Mouse (Mus musculus): ENCODE measurements around the gene Vhl. TPM values are rescaled to one million over a fixed set of nuclear protein-coding genes. Genes with fewer than 3 reads are reported as not detected.

Gene Vhl
- total and polyA plus RNA-seq, 2 experiments from 2014 or later = 64.9 to 86.1 TPM

DNA sequence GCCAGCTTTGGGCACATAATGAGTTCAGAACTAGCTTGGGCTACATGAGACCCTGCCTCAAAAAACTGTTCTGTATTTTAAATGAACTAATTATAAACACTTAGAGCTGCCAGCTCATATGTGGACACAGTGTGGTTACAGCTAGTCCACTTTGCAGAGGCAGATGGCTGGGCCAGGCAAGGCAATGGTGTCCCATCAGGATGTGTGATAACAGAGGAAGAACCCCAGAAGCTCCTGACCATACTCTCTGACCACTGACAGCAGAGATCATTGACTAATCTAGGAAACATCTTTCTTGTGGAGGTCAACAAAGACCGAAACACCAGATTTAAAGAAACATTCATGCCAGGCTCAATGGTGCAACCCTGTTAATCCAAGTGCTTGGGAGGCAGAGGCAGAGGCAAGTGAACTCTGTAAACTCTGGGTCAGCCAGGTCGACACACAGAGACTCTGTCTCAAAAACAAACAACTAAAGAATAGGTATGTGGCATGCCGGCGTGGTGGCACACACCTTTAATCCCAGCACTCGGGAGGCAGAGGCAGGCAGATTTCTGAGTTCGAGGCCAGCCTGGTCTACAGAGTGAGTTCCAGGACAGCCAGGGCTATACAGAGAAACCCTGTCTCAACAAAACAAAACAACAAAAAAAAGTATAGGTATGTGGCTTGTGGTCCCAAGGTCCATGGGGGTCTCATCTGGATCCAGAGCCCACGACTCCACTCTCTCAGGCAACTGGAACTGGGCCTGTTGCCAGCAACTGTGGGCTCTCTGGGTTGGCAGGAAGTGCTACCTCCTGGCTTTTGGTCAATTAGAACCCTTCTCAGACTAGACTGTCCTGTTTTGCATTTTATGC, 25.8 kb downstream of the Vhl start:
- Histone ChIP-seq H3K4me1 (ENCODE audit: insufficient read depth, low read length) (no peaks in the 10 kb centered on the region), H3K27ac (ENCODE audit: low read depth, low read length) (no peak overlapping the region), H3K4me3 (ENCODE audit: low read depth, low read length) (no peak overlapping the region), H3K36me3 (ENCODE audit: insufficient read depth, low read length) (no peaks in the 10 kb centered on the region), H3K27me3 (ENCODE audit: insufficient read depth, low read length) (no peaks in the 10 kb centered on the region), H3K9me3 (ENCODE audit: low read length) (no peaks in the 10 kb centered on the region), H3K4me2 (ENCODE audit: low read depth, low read length, poor library complexity, severe bottlenecking) (no peak overlapping the region), H3K9ac (replicated peaks; ENCODE audit: low read length, poor library complexity, severe bottlenecking) (no peak overlapping the region)
- DNase-seq (ENCODE audit: low spot score) (no peak), ATAC-seq (ENCODE audit: low FRiP score) (no peak)
- TF ChIP-seq CTCF (IDR thresholded peaks at IDR 0.05) = no peak
- 79% methylated on average over 7 of the region's 7 CpGs for WGBS

DNA sequence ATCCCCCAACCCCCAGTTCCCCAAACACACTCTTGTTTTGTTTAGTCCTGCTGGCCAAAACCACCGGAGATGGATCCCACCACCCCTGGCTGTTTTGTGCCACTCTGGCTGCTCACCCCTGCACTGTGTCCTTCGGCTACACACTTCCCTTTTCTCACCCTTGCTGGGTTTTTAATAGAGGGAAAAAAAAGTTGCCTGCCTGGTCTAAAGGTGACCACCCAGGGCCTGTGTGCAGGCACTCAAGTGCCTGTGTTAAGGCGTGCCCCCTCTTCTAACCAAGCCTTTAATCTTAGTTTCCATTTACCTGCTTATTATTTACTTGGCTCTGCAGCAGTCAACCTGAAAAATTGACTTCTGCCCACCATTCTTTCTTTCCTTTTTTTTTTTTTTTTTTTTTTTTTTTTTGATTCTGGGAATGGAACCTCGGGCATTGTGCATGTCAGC, 26.5 kb downstream of the Vhl start:
- H3K9me3 ChIP-seq (ENCODE audit: low read length) = no peaks in the 10 kb centered on the region
- no peak overlapping the region for H3K27ac ChIP-seq (ENCODE audit: low read depth, low read length)
- no peak overlapping the region for H3K4me2 ChIP-seq (ENCODE audit: low read depth, low read length, poor library complexity, severe bottlenecking)
- no peaks in the 10 kb centered on the region for H3K27me3 ChIP-seq (ENCODE audit: insufficient read depth, low read length)
- 70% methylated on average over 4 of the region's 4 CpGs for WGBS
- no peak for ATAC-seq (ENCODE audit: low FRiP score)
- no peak for DNase-seq (ENCODE audit: low spot score)
- H3K9ac ChIP-seq (replicated peaks; ENCODE audit: low read length, poor library complexity, severe bottlenecking) = no peak overlapping the region
- H3K4me3 ChIP-seq (ENCODE audit: low read depth, low read length) = no peak overlapping the region
- TF ChIP-seq CTCF (IDR thresholded peaks at IDR 0.05) = no peak
- H3K4me1 ChIP-seq (ENCODE audit: insufficient read depth, low read length) = no peaks in the 10 kb centered on the region
- no peaks in the 10 kb centered on the region for H3K36me3 ChIP-seq (ENCODE audit: insufficient read depth, low read length)

DNA sequence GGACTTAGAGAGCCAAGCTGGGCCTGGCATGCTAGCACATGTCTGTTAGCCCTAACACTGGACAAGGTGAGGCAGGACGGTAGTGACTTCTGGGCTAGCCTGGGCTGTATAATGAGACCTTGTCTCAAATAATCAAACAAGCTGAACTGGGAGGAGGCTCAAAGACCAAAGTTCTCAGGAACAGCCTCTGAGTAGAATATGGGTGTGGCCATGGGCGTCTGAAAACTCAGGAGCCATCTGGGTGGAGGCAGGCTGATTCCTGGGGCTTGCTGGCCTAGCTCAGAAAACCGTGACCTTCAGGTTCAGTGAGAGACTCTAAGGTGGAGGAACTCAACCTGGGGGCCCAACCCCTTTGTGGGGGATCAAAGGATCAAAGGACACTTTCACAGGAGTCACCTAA, 27.9 kb downstream of the Vhl start:
- DNase-seq (ENCODE audit: low spot score) = no peak
- WGBS = 66% methylated on average over 3 of the region's 3 CpGs
- no peak overlapping the region for H3K4me3 ChIP-seq (ENCODE audit: low read depth, low read length)
- no peak for TF ChIP-seq CTCF (IDR thresholded peaks at IDR 0.05)
- no peaks in the 10 kb centered on the region for H3K9me3 ChIP-seq (ENCODE audit: low read length)
- ATAC-seq (ENCODE audit: low FRiP score) = no peak
- no peaks in the 10 kb centered on the region for H3K4me1 ChIP-seq (ENCODE audit: insufficient read depth, low read length)
- H3K36me3 ChIP-seq (ENCODE audit: insufficient read depth, low read length) = no peaks in the 10 kb centered on the region
- no peaks in the 10 kb centered on the region for H3K27me3 ChIP-seq (ENCODE audit: insufficient read depth, low read length)
- no peak overlapping the region for H3K27ac ChIP-seq (ENCODE audit: low read depth, low read length)
- no peak overlapping the region for H3K4me2 ChIP-seq (ENCODE audit: low read depth, low read length, poor library complexity, severe bottlenecking)
- no peak overlapping the region for H3K9ac ChIP-seq (replicated peaks; ENCODE audit: low read length, poor library complexity, severe bottlenecking)

DNA sequence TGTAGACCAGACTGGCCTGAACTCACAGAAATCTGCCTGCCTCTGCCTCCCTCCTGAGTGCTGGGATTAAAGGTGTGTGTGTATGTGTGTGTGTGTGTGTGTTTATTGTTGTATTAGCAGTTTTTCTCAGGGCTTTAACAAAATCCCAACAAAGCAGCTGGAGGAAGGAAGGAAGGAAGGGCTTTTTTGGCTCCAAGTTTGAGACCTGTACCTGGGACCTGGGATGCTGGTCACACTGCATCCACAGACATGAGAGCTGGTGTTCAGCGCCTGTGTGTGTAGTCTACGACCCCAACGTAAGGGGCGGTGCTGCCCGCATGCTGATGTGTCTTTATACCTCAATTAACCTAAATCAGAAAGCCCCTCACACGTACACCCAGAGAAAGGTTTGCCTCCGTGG, 29.8 kb downstream of the Vhl start:
- DNase-seq (ENCODE audit: low spot score) (no peak), ATAC-seq (ENCODE audit: low FRiP score) (no peak)
- WGBS = 92% methylated on average over 7 of the region's 7 CpGs
- Histone ChIP-seq H3K27ac (ENCODE audit: low read depth, low read length) (no peak overlapping the region), H3K27me3 (ENCODE audit: insufficient read depth, low read length) (no peaks in the 10 kb centered on the region), H3K36me3 (ENCODE audit: insufficient read depth, low read length) (no peaks in the 10 kb centered on the region), H3K4me3 (ENCODE audit: low read depth, low read length) (no peak overlapping the region), H3K4me1 (ENCODE audit: insufficient read depth, low read length) (no peaks in the 10 kb centered on the region), H3K9me3 (ENCODE audit: low read length) (no peaks in the 10 kb centered on the region), H3K9ac (replicated peaks; ENCODE audit: low read length, poor library complexity, severe bottlenecking) (no peak overlapping the region), H3K4me2 (ENCODE audit: low read depth, low read length, poor library complexity, severe bottlenecking) (no peak overlapping the region)
- TF ChIP-seq CTCF (IDR thresholded peaks at IDR 0.05) = no peak

DNA sequence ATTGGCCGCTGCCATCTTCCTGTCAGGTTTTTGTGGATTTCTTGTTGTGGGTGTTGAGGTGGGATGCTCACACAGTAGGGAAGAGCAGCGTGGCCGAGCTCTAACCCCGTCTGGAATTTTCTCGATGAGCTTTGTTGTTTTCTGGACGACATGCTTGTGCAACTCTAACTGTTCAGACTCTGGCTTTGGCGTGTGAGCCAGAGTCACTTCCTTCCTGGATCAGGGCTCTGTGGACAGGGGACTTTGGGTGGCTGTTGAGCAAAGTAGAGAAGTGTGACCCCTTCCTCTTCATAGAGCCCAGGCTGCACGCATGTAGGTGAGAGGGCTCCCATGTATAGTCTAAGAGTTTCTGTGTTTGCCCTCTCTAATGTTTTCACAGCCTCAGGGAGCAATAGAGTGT, 30.3 kb downstream of the Vhl start:
- TF ChIP-seq CTCF (IDR thresholded peaks at IDR 0.05) = no peak
- Histone ChIP-seq H3K9me3 (ENCODE audit: low read length) (no peaks in the 10 kb centered on the region), H3K36me3 (ENCODE audit: insufficient read depth, low read length) (no peaks in the 10 kb centered on the region), H3K27me3 (ENCODE audit: insufficient read depth, low read length) (no peaks in the 10 kb centered on the region), H3K4me1 (ENCODE audit: insufficient read depth, low read length) (no peaks in the 10 kb centered on the region), H3K4me2 (ENCODE audit: low read depth, low read length, poor library complexity, severe bottlenecking) (no peak overlapping the region), H3K9ac (replicated peaks; ENCODE audit: low read length, poor library complexity, severe bottlenecking) (no peak overlapping the region), H3K4me3 (ENCODE audit: low read depth, low read length) (no peak overlapping the region), H3K27ac (ENCODE audit: low read depth, low read length) (no peak overlapping the region)
- ATAC-seq (ENCODE audit: low FRiP score) (no peak), DNase-seq (ENCODE audit: low spot score) (no peak)
- WGBS = 83% methylated on average over 8 of the region's 8 CpGs

DNA sequence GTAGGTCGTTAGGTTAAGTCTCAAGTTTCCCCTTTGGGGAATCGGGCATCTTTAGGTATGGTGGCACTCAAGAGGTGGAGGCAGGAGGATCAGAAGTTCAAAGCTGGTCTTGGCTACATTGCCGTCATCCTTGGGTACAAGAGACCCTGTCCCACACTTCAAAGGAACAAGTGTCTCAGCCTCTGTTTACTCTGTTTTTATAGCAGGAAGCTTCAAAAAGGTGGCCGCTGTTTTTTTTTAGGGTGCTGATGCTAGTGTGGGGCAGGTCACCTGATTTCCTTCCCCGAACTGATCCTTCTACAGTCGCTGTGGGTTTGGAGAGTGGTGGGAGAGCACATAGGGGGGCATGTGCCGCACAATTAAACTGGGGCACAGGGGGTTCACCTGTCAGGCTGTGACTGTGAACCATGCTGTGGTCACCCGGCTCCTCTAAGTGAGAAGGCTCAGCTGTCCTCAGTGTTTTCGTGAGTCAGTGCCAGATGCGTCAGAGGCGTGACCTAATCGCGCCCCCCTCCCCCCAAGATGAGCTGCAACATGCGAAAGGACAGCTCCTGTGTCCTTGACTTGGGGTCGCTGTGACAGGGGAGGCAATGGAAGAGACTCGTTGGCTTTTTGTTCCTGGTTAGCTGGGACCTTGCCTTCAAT, 31.1 kb downstream of the Vhl start:
- no peaks in the 10 kb centered on the region for H3K36me3 ChIP-seq (ENCODE audit: insufficient read depth, low read length)
- ATAC-seq (ENCODE audit: low FRiP score) (no peak), DNase-seq (ENCODE audit: low spot score) (no peak)
- no peaks in the 10 kb centered on the region for H3K9me3 ChIP-seq (ENCODE audit: low read length)
- TF ChIP-seq CTCF (IDR thresholded peaks at IDR 0.05) = no peak
- no peak overlapping the region for H3K27ac ChIP-seq (ENCODE audit: low read depth, low read length)
- H3K4me3 ChIP-seq (ENCODE audit: low read depth, low read length) = no peak overlapping the region
- no peaks in the 10 kb centered on the region for H3K4me1 ChIP-seq (ENCODE audit: insufficient read depth, low read length)
- WGBS = 87% methylated on average over 16 of the region's 16 CpGs
- H3K4me2 ChIP-seq (ENCODE audit: low read depth, low read length, poor library complexity, severe bottlenecking) = no peak overlapping the region
- no peaks in the 10 kb centered on the region for H3K27me3 ChIP-seq (ENCODE audit: insufficient read depth, low read length)
- no peak overlapping the region for H3K9ac ChIP-seq (replicated peaks; ENCODE audit: low read length, poor library complexity, severe bottlenecking)

Measured in midbrain, postnatal 0 days (tissue).